Mouse (Mus musculus): ENCODE data around the gene Def6. TPM values are rescaled to one million over a fixed set of nuclear protein-coding genes. Genes with fewer than 3 reads are reported as not detected.
A peak's percentile ranks its signal among the peaks of the same experiment; 100 is the strongest.

The Def6 gene
- polyA plus RNA-seq, 1 experiment from 2014 or later = 27.3 TPM

DNA sequence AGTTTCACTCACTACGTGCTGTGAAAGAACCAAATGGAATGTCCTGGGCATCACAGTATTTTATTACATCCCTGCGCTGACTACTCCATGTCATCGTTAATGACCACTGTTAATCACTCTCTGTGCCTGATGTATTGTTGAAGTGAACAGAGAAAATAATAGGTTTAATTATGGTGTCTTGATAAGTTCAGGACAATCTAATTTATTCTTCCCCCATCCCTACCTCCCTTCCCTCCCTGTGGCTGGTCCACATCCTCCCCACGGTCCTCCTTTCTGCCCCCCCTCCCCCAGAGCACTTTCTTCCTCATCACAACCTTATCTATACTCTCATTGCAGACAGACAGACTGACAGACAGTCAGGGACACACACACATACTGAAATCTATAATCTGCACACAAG, 47.2 kb downstream of the Def6 start:
- Histone ChIP-seq H3K9me3 (ENCODE audit: control insufficient read depth, low read length) (no peaks in the 10 kb centered on the region), H3K4me1 (replicated peaks; ENCODE audit: control insufficient read depth, insufficient read depth, low read length) (peaks cover 42% of the 10 kb centered on the region), H3K4me2 (no peak overlapping the region), H3K27me3 (replicated peaks; ENCODE audit: control insufficient read depth, insufficient read depth, low read length) (no peaks in the 10 kb centered on the region), H3K27ac (ENCODE audit: low read depth, low read length) (no peak overlapping the region), H3K36me3 (ENCODE audit: control insufficient read depth, insufficient read depth, low read length) (0 out of 2 replicates have a peak, but pooled peaks cover 5% of the 10 kb centered on the region), H3K4me3 (ENCODE audit: low read depth, low read length) (no peak overlapping the region), H3K9ac (ENCODE audit: low read depth, low read length) (no peak overlapping the region)
- ATAC-seq (replicated peaks; ENCODE audit: low FRiP score) (no peak), DNase-seq (ENCODE audit: low spot score) (no peak)
- 58% methylated on average over 4 of the region's 4 CpGs for WGBS

DNA sequence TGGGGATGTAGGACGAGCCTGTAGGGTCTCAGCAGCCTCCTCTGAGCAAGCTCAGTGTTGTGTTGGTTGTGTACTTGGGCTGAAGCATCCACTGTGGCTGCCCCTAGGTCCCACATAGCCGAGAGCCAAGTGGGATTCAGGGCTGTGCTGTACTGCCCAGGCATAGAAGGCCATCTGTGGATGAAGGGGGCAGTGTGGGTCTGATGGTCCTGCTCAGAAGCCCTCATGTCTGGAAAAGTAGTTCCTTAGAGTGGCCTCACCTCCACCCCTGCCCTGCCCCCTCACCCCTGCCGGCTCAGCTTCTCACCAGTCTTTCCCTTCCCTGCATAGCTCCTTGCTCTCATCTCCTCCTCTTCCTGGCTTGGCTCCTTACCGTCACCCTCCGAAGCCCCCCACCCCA, 48.1 kb downstream of the Def6 start:
- no peak for ATAC-seq (replicated peaks; ENCODE audit: low FRiP score)
- H3K9me3 ChIP-seq (ENCODE audit: control insufficient read depth, low read length) = no peaks in the 10 kb centered on the region
- H3K9ac ChIP-seq (ENCODE audit: low read depth, low read length) = no peak overlapping the region
- peak overlapping the region; percentile 70; the same call in 1 of the 2 replicates for H3K27ac ChIP-seq (ENCODE audit: low read depth, low read length)
- H3K27me3 ChIP-seq (replicated peaks; ENCODE audit: control insufficient read depth, insufficient read depth, low read length) = no peaks in the 10 kb centered on the region
- 0 out of 2 replicates have a peak, but pooled peaks cover 5% of the 10 kb centered on the region for H3K36me3 ChIP-seq (ENCODE audit: control insufficient read depth, insufficient read depth, low read length)
- DNase-seq (ENCODE audit: low spot score) = no peak
- WGBS = 25% methylated on average over 5 of the region's 5 CpGs
- no peak overlapping the region for H3K4me3 ChIP-seq (ENCODE audit: low read depth, low read length)
- no peak overlapping the region; the same call in 1 of the 2 replicates for H3K4me2 ChIP-seq
- peaks cover 46% of the 10 kb centered on the region for H3K4me1 ChIP-seq (replicated peaks; ENCODE audit: control insufficient read depth, insufficient read depth, low read length)

DNA sequence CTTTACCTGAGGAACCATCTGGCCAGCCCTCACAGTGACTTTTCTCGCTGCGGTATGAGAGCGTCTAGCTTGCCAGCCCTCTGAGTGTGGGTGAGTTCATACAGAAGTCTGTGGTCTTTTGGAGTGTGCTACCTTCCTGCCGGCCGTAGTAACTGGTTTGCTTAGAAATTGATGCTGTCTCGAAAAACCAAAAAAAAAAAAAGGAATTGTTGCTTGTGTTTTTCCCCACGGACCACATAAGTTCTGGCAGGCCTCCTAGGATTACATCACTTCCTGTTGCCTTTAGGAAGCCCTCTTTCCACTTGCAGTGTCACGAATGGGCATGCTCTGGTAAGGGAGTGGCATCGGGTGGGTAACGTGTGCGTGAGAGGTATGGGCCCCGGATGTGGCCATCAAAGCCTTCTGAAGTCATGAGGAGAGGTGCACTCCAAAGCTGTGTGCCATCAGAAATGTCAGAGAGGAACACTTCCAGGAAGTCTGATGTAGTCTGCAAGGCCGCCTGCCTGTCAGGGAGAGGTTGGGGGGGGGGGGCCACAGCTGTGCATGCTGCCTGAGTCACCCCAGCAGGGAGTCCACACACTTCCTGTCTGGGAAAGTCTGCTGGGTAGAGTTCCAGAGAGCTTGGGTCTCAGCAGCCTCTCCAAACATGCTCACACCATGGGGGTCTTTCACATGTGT, 49.2 kb downstream of the Def6 start:
- DNase-seq (ENCODE audit: low spot score) (no peak), ATAC-seq (replicated peaks; ENCODE audit: low FRiP score) (peak; percentile 29; the same call in 1 of the 2 replicates)
- no peaks in the 10 kb centered on the region for H3K27me3 ChIP-seq (replicated peaks; ENCODE audit: control insufficient read depth, insufficient read depth, low read length)
- no peak overlapping the region; the same call in 1 of the 2 replicates for H3K4me3 ChIP-seq (ENCODE audit: low read depth, low read length)
- H3K36me3 ChIP-seq (ENCODE audit: control insufficient read depth, insufficient read depth, low read length) = 0 out of 2 replicates have a peak, but pooled peaks cover 5% of the 10 kb centered on the region
- peak overlapping the region; percentile 70 for H3K27ac ChIP-seq (ENCODE audit: low read depth, low read length)
- 41% methylated on average over 13 of the region's 13 CpGs for WGBS
- no peaks in the 10 kb centered on the region for H3K9me3 ChIP-seq (ENCODE audit: control insufficient read depth, low read length)
- H3K4me2 ChIP-seq = peak overlapping the region; percentile 33; the same call in 1 of the 2 replicates
- 0 out of 2 replicates have a peak overlapping the region, but pooled peaks have one; percentile 10 for H3K9ac ChIP-seq (ENCODE audit: low read depth, low read length)
- H3K4me1 ChIP-seq (replicated peaks; ENCODE audit: control insufficient read depth, insufficient read depth, low read length) = peaks cover 50% of the 10 kb centered on the region

DNA sequence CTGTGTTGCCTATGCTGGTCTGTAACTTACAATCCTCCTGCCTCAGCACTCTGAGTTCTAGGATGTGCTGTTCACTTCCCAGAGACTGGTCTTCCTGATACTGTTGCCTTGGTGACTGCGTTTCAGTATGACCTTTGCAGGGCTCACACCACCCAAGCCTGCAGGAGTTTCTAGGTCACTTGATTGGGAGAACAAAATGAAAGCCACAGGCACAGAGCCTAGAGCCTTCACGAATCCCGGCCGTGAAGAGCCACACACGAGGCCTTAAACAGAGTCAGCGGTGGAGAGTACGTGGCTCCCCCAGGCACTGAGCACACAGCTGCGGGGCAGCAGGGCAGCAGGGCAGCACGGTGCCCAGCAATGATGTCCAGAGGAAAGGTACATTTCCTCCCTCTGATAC, 50.7 kb downstream of the Def6 start:
- Histone ChIP-seq H3K9ac (ENCODE audit: low read depth, low read length) (no peak overlapping the region), H3K4me2 (no peak overlapping the region), H3K4me3 (ENCODE audit: low read depth, low read length) (no peak overlapping the region), H3K9me3 (ENCODE audit: control insufficient read depth, low read length) (no peaks in the 10 kb centered on the region), H3K27ac (ENCODE audit: low read depth, low read length) (no peak overlapping the region), H3K36me3 (ENCODE audit: control insufficient read depth, insufficient read depth, low read length) (0 out of 2 replicates have a peak, but pooled peaks cover 5% of the 10 kb centered on the region), H3K27me3 (replicated peaks; ENCODE audit: control insufficient read depth, insufficient read depth, low read length) (no peaks in the 10 kb centered on the region), H3K4me1 (replicated peaks; ENCODE audit: control insufficient read depth, insufficient read depth, low read length) (peaks cover 47% of the 10 kb centered on the region)
- ATAC-seq (replicated peaks; ENCODE audit: low FRiP score) (no peak), DNase-seq (ENCODE audit: low spot score) (no peak)
- 83% methylated on average over 9 of the region's 9 CpGs for WGBS

DNA sequence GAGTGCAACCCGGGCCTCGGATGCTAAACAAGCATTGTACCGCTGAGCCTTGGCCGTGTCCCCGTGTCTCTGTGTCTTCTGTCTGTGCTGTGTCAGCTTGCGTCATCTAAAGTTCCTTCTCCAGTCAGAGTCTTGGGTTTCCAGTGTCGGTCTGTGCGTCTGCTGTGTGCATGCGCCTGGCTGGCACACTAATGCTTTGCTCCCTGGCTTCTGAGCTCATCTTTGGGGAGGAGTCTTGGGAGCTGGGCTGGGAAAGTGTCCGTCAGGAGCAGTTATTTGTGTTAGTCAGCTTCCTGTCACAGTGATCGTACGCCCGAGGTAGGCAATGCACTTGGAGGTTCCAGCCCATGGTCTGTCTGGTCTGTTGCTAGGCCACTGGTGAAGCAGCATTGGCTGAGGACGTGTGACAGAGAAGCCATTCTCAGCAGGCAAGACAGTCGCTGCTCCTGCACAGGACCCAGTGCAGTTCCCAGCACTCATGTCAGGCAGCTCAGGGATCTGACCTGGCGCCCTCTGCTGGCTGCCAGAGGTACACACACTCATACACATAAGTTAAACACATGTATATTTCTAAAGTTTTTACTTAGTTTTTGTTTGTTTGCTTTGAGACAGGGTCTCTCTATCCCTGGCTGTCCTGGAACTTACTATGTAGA, 52.4 kb downstream of the Def6 start:
- no peaks in the 10 kb centered on the region for H3K9me3 ChIP-seq (ENCODE audit: control insufficient read depth, low read length)
- ATAC-seq (replicated peaks; ENCODE audit: low FRiP score) (0 out of 2 replicates have a peak, but pooled peaks have one; percentile 30), DNase-seq (ENCODE audit: low spot score) (no peak)
- H3K9ac ChIP-seq (ENCODE audit: low read depth, low read length) = no peak overlapping the region
- 0 out of 2 replicates have a peak, but pooled peaks cover 5% of the 10 kb centered on the region for H3K36me3 ChIP-seq (ENCODE audit: control insufficient read depth, insufficient read depth, low read length)
- no peak overlapping the region for H3K4me3 ChIP-seq (ENCODE audit: low read depth, low read length)
- peaks cover 50% of the 10 kb centered on the region for H3K4me1 ChIP-seq (replicated peaks; ENCODE audit: control insufficient read depth, insufficient read depth, low read length)
- 65% methylated on average over 16 of the region's 16 CpGs for WGBS
- no peaks in the 10 kb centered on the region for H3K27me3 ChIP-seq (replicated peaks; ENCODE audit: control insufficient read depth, insufficient read depth, low read length)
- no peak overlapping the region for H3K27ac ChIP-seq (ENCODE audit: low read depth, low read length)
- H3K4me2 ChIP-seq = peak overlapping the region; percentile 16; the same call in 1 of the 2 replicates

DNA sequence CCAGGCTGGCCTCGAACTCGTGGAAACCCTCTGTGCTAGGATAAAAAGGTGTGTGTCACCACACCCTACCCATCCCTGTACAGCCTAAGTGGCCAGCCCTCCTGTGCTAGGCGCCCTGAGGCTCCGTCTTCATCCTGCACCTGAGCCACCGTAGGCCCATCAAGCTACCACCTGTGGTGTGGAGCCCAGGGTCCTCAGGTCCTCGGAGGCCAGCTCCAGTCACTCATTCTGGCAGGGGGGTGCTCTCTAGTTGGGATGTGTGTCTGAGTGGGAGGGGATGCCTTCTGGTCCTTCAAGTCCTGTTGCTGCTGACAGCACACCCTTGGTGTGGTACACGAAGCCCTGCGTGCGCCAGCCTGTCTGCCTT, 52.9 kb downstream of the Def6 start:
- Histone ChIP-seq H3K36me3 (ENCODE audit: control insufficient read depth, insufficient read depth, low read length) (0 out of 2 replicates have a peak, but pooled peaks cover 5% of the 10 kb centered on the region), H3K9ac (ENCODE audit: low read depth, low read length) (no peak overlapping the region), H3K4me3 (ENCODE audit: low read depth, low read length) (no peak overlapping the region), H3K4me2 (no peak overlapping the region), H3K27ac (ENCODE audit: low read depth, low read length) (no peak overlapping the region), H3K4me1 (replicated peaks; ENCODE audit: control insufficient read depth, insufficient read depth, low read length) (peaks cover 49% of the 10 kb centered on the region), H3K9me3 (ENCODE audit: control insufficient read depth, low read length) (no peaks in the 10 kb centered on the region), H3K27me3 (replicated peaks; ENCODE audit: control insufficient read depth, insufficient read depth, low read length) (no peaks in the 10 kb centered on the region)
- DNase-seq (ENCODE audit: low spot score) = no peak
- ATAC-seq (replicated peaks; ENCODE audit: low FRiP score) = no peak
- WGBS = 80% methylated on average over 9 of the region's 9 CpGs

DNA sequence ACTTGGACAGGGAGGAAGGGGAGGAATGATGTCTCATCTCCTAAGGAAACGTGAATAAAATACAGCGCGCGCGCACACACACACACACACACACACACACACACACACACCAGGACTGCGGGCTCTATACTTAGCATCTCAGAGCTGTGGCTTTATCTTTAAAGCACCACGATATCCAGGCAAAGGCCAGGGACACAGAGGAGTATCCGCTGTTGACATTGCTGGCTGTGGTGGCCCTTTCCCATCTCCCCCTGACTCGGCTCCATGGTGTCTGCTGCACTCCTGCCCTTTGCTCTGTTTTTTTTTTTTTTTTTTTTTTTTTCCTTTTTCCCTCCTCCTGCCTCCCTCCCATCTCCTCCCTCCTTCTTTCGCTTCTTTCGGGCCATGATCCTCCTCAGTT, 54.2 kb downstream of the Def6 start:
- Histone ChIP-seq H3K36me3 (ENCODE audit: control insufficient read depth, insufficient read depth, low read length) (0 out of 2 replicates have a peak, but pooled peaks cover 5% of the 10 kb centered on the region), H3K4me1 (replicated peaks; ENCODE audit: control insufficient read depth, insufficient read depth, low read length) (peaks cover 38% of the 10 kb centered on the region), H3K4me2 (no peak overlapping the region), H3K9ac (ENCODE audit: low read depth, low read length) (no peak overlapping the region), H3K4me3 (ENCODE audit: low read depth, low read length) (no peak overlapping the region), H3K9me3 (ENCODE audit: control insufficient read depth, low read length) (no peaks in the 10 kb centered on the region), H3K27ac (ENCODE audit: low read depth, low read length) (0 out of 2 replicates have a peak overlapping the region, but pooled peaks have one; percentile 11), H3K27me3 (replicated peaks; ENCODE audit: control insufficient read depth, insufficient read depth, low read length) (no peaks in the 10 kb centered on the region)
- WGBS = 65% methylated on average over 11 of the region's 11 CpGs
- DNase-seq (ENCODE audit: low spot score) (no peak), ATAC-seq (replicated peaks; ENCODE audit: low FRiP score) (no peak)

DNA sequence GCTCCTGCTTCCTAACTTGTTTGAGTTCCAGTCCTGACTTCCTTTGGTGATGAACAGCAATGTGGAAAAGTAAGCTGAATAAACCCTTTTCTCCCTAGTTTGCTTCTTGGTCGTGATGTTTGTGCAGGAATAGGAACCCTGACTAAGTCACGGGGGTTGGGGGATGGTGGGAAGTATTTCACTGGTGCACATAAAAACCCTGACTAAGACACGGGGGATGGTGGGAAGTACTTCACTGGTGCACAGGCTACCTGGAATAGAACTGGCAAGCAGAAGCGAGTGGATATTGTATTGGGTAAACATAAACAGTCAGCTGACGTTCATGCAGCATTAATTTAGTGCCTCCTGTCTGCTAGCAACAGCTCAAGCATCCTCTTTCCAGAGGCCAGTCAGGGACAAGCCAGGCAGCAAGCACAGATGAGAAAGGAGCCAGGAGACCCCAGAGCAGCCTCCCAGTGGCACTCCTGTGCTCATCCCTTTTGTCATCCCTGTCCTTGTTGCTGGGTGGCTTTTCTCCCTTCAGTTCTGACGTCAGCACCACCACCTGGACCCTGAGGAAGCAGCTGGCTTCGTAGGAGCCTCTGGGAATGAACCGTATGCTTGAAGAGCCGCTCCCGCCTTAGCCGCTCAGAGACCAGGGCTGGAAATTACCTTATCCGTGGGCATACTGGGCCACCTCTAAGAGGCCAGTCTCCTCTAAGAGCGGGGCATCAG, 55.8 kb downstream of the Def6 start:
- Histone ChIP-seq H3K27me3 (replicated peaks; ENCODE audit: control insufficient read depth, insufficient read depth, low read length) (no peaks in the 10 kb centered on the region), H3K9me3 (ENCODE audit: control insufficient read depth, low read length) (no peaks in the 10 kb centered on the region), H3K4me2 (no peak overlapping the region), H3K4me1 (replicated peaks; ENCODE audit: control insufficient read depth, insufficient read depth, low read length) (peaks cover 27% of the 10 kb centered on the region), H3K27ac (ENCODE audit: low read depth, low read length) (peak overlapping the region; percentile 38), H3K36me3 (ENCODE audit: control insufficient read depth, insufficient read depth, low read length) (0 out of 2 replicates have a peak, but pooled peaks cover 5% of the 10 kb centered on the region), H3K9ac (ENCODE audit: low read depth, low read length) (no peak overlapping the region), H3K4me3 (ENCODE audit: low read depth, low read length) (no peak overlapping the region)
- ATAC-seq (replicated peaks; ENCODE audit: low FRiP score) = no peak
- no peak for DNase-seq (ENCODE audit: low spot score)
- WGBS = 65% methylated on average over 13 of the region's 13 CpGs

Data from liver, embryonic 11.5 days (tissue).